Mouse (Mus musculus) ES-Bruce4 (cell line): ENCODE results near the gene Ttc21a.

ENCODE experiments used
- CTCF ChIP-seq: IDR thresholded peaks from one replicate; pipeline ENCODE4 v1.8.1; 2011; ENCODE audit warnings: low read depth, low read length
- EP300 ChIP-seq: IDR thresholded peaks from 2 replicates; pipeline ENCODE4 v1.6.1; 2011; ENCODE audit warnings: low read depth, low read length; ENCODE audit not compliant: insufficient read depth
- POLR2A ChIP-seq: IDR thresholded peaks from one replicate; pipeline ENCODE4 v1.8.1; 2011; ENCODE audit warnings: low read length; ENCODE audit not compliant: insufficient read depth

- TF ChIP-seq POLR2A (peak; percentile 96), CTCF (no peak), EP300 (peak; percentile 78)
These were observed 47.2 kb downstream of the Ttc21a start, which contains the start of gene Csrnp1 for GRCm38 (mm10) chr9:119984536-119985011.
